Mouse (Mus musculus): ENCODE measurements around the gene Usp48. TPM values are rescaled to one million over a fixed set of nuclear protein-coding genes. Genes with fewer than 3 reads are reported as not detected.

Gene Usp48
- polyA plus RNA-seq, 1 experiment from 2014 or later, result 39.5 TPM

DNA sequence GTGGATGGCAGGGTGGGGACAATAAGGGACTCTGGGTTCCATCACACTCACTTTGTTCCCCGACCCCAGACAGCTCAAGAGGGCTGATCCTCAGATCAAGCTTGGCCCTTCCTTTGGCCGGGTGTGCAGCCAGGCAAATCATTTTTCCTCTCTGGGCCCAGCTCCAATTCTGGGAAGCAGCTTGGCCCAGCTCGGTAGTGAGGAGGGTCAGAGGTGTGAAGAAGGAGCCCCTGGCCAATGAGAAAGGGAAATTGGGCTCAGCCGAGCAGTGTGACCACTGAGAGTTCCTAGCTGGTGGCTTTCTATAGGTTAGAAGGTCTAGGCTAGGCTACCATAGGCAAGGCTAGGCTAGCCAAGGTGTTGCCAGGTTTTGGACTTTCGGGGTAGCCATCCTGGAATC lies 74.2 kb downstream of the Usp48 start:
- no peaks in the 10 kb centered on the region for H3K36me3 ChIP-seq (ENCODE audit: control insufficient read depth, insufficient read depth, low read length)
- H3K4me3 ChIP-seq (ENCODE audit: control insufficient read depth in 1 of 2, insufficient read depth in 1 of 2, low read depth in 1 of 2, low read length in 2 of 2), result no peak overlapping the region
- peaks cover 3 to 13% of the 10 kb centered on the region in 2 experiments; a peak in 2 of 4 replicates for H3K4me1 ChIP-seq (ENCODE audit: control insufficient read depth in 2 of 2, insufficient read depth in 2 of 2, low read length in 2 of 2)
- no peak for ATAC-seq (ENCODE audit: insufficient number of reproducible peaks, insufficient read depth, low FRiP score, low read depth)
- no peak overlapping the region for H3K27ac ChIP-seq (replicated peaks in 1 of 2; ENCODE audit: control insufficient read depth in 1 of 2, insufficient read depth in 1 of 2, low read depth in 2 of 2, low read length in 2 of 2)
- no peak overlapping the region for H3K9ac ChIP-seq (ENCODE audit: low read length)
- peaks cover 48% of the 10 kb centered on the region for H3K27me3 ChIP-seq (ENCODE audit: control insufficient read depth, insufficient read depth, low read length)
- 40% methylated on average over 5 of the region's 5 CpGs for WGBS
- no peaks in the 10 kb centered on the region for H3K9me3 ChIP-seq (ENCODE audit: control insufficient read depth, low read length)
- H3K4me2 ChIP-seq (ENCODE audit: low read length), result no peak overlapping the region

DNA sequence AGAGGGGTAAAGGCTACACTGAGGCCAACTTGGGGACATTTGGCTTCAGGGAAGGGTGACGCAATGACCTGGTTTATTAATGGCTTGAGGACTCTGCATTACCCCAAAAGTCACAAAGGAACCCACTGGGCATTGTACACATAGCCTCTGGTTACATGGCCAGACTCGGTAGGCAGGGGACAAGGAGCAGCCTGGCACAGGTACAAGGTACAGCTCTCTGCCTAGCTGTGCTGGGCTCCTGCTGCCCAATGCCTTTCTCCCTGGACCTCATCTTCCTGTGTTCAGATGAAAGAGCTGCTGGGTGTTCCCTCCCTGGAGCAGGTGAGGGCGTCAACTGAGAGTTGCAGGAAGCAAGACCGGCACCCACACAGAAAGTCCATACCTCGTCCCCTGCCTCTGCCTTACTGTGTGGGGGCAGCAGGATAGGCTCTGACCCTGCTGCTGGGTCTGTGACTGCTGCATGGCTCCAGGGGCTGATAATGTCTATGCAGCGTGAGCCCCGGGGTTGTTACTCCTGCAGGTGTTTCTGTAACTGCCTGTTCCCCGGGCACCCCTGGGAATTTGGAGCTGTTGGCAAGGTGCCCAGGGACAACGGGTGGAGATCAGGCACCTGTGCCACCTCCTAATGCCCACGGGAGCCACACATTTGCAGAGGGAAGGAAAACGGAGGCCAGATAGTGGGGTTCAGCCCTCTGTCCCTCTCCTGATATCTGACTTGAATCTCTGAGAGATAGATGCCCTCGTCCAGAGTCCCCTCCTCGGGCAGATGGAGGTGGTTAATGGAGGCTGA lies 78.4 kb downstream of the Usp48 start:
- Histone ChIP-seq H3K9me3 (ENCODE audit: control insufficient read depth, low read length) (no peaks in the 10 kb centered on the region), H3K27ac (replicated peaks in 1 of 2; ENCODE audit: control insufficient read depth in 1 of 2, insufficient read depth in 1 of 2, low read depth in 2 of 2, low read length in 2 of 2) (no peak overlapping the region), H3K4me1 (ENCODE audit: control insufficient read depth in 2 of 2, insufficient read depth in 2 of 2, low read length in 2 of 2) (peaks cover 0 to 9% of the 10 kb centered on the region in 2 experiments; a peak in 2 of 4 replicates), H3K4me2 (ENCODE audit: low read length) (no peak overlapping the region), H3K36me3 (ENCODE audit: control insufficient read depth, insufficient read depth, low read length) (no peaks in the 10 kb centered on the region), H3K4me3 (ENCODE audit: control insufficient read depth in 1 of 2, insufficient read depth in 1 of 2, low read depth in 1 of 2, low read length in 2 of 2) (no peak overlapping the region), H3K9ac (ENCODE audit: low read length) (no peak overlapping the region), H3K27me3 (ENCODE audit: control insufficient read depth, insufficient read depth, low read length) (peaks cover 38% of the 10 kb centered on the region)
- WGBS, result 66% methylated on average over 13 of the region's 13 CpGs
- no peak for ATAC-seq (ENCODE audit: insufficient number of reproducible peaks, insufficient read depth, low FRiP score, low read depth)

DNA sequence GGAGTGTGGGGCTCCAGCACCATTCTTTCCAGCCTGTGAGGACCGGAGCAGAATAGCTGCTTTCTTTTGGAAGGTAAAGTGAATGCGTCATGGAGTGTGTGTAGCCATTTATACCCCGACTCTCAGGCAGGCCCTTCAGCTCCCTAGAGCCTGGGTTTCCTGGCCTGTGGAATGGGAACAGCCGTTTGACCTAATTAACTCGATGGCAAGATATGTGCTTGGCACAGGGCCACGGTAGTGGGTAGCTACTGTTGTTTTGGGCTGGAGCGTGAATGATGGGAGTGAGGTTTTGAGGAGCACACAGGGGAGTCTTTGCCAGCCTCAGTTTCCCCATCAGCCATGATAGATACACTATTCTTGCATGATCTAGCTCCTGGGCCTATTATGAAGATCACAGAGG lies 82.0 kb downstream of the Usp48 start:
- no peak for ATAC-seq (ENCODE audit: insufficient number of reproducible peaks, insufficient read depth, low FRiP score, low read depth)
- Histone ChIP-seq H3K4me2 (ENCODE audit: low read length) (no peak overlapping the region), H3K27ac (replicated peaks in 1 of 2; ENCODE audit: control insufficient read depth in 1 of 2, insufficient read depth in 1 of 2, low read depth in 2 of 2, low read length in 2 of 2) (no peak overlapping the region), H3K36me3 (ENCODE audit: control insufficient read depth, insufficient read depth, low read length) (no peaks in the 10 kb centered on the region), H3K27me3 (ENCODE audit: control insufficient read depth, insufficient read depth, low read length) (peaks cover 70% of the 10 kb centered on the region), H3K9ac (ENCODE audit: low read length) (no peak overlapping the region), H3K4me3 (ENCODE audit: control insufficient read depth in 1 of 2, insufficient read depth in 1 of 2, low read depth in 1 of 2, low read length in 2 of 2) (no peak overlapping the region), H3K4me1 (ENCODE audit: control insufficient read depth in 2 of 2, insufficient read depth in 2 of 2, low read length in 2 of 2) (no peaks in the 10 kb centered on the region), H3K9me3 (ENCODE audit: control insufficient read depth, low read length) (no peaks in the 10 kb centered on the region)
- 61% methylated on average over 7 of the region's 7 CpGs for WGBS

DNA sequence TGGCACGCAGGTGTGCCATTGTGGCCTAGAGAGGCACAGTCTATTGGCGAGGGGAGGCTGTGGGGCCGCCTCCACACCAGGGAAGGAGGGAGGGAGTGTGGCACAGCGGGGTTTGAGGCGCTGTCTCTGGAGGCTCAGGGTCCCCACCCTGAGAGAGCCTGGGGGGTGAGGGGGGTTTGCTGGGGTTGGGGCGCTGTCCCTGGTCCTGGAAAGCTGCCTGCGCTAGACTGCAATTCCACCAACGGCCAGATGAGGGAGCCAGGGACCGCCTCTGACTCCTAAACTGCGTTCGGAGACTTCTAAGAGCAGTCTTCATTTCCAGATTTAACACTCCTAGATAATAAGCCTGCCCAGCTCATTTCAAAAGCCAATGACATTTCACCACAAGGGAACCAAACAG lies 82.5 kb downstream of the Usp48 start:
- no peaks in the 10 kb centered on the region for H3K36me3 ChIP-seq (ENCODE audit: control insufficient read depth, insufficient read depth, low read length)
- H3K27ac ChIP-seq (replicated peaks in 1 of 2; ENCODE audit: control insufficient read depth in 1 of 2, insufficient read depth in 1 of 2, low read depth in 2 of 2, low read length in 2 of 2), result no peak overlapping the region
- H3K9ac ChIP-seq (ENCODE audit: low read length), result no peak overlapping the region
- peaks cover 0 to under 1% of the 10 kb centered on the region in 2 experiments; a peak in 1 of 4 replicates for H3K4me1 ChIP-seq (ENCODE audit: control insufficient read depth in 2 of 2, insufficient read depth in 2 of 2, low read length in 2 of 2)
- no peaks in the 10 kb centered on the region for H3K9me3 ChIP-seq (ENCODE audit: control insufficient read depth, low read length)
- ATAC-seq (ENCODE audit: insufficient number of reproducible peaks, insufficient read depth, low FRiP score, low read depth), result no peak
- H3K4me3 ChIP-seq (ENCODE audit: control insufficient read depth in 1 of 2, insufficient read depth in 1 of 2, low read depth in 1 of 2, low read length in 2 of 2), result no peak overlapping the region
- WGBS, result 5% methylated on average over 11 of the region's 11 CpGs
- H3K4me2 ChIP-seq (ENCODE audit: low read length), result no peak overlapping the region
- peaks cover 74% of the 10 kb centered on the region for H3K27me3 ChIP-seq (ENCODE audit: control insufficient read depth, insufficient read depth, low read length)

DNA sequence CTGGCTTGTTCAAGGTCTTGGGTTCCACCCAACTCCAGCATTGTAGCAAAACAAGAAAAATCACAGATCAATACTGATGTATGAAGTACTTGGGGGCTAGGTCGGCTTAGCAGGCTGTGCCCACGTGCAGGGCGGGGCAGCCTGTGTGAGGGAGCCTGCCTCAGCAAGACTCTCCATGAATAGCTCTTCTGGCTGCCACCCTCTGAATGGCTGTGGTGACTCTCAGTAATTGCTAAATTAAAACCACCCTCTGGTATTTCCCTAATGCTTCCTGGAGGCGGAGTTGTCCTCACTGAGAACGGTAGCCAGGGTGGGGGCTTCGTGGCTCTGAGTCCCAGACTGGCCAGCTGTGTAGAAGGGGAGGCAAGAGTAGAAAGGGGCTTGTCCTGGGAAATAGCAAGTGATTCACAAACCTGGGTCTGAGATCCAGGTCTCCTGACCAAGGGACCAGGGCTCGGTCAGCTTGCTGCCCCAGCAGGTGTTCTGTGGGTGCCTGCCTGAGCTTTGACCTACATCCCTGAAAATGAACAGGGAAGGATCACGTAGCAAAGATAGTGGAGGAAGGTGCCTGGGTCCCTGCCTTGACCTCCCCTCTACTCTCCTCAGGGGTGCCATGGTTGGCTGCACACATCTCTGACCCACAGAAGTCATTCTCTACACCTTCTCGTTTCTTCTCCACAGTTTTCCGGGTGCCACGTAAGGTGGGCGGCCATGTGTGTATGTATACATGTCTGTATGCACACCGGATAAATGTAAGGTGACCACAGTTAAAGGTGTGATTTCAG lies 83.3 kb downstream of the Usp48 start:
- Histone ChIP-seq H3K4me1 (ENCODE audit: control insufficient read depth in 2 of 2, insufficient read depth in 2 of 2, low read length in 2 of 2) (peaks cover 3 to 8% of the 10 kb centered on the region in 2 experiments; a peak in 1 of 4 replicates), H3K27me3 (ENCODE audit: control insufficient read depth, insufficient read depth, low read length) (peaks cover 83% of the 10 kb centered on the region), H3K36me3 (ENCODE audit: control insufficient read depth, insufficient read depth, low read length) (no peaks in the 10 kb centered on the region), H3K4me3 (ENCODE audit: control insufficient read depth in 1 of 2, insufficient read depth in 1 of 2, low read depth in 1 of 2, low read length in 2 of 2) (no peak overlapping the region), H3K27ac (replicated peaks in 1 of 2; ENCODE audit: control insufficient read depth in 1 of 2, insufficient read depth in 1 of 2, low read depth in 2 of 2, low read length in 2 of 2) (no peak overlapping the region), H3K9ac (ENCODE audit: low read length) (no peak overlapping the region), H3K4me2 (ENCODE audit: low read length) (no peak overlapping the region), H3K9me3 (ENCODE audit: control insufficient read depth, low read length) (no peaks in the 10 kb centered on the region)
- ATAC-seq (ENCODE audit: insufficient number of reproducible peaks, insufficient read depth, low FRiP score, low read depth), result no peak
- 67% methylated on average over 13 of the region's 13 CpGs for WGBS

DNA sequence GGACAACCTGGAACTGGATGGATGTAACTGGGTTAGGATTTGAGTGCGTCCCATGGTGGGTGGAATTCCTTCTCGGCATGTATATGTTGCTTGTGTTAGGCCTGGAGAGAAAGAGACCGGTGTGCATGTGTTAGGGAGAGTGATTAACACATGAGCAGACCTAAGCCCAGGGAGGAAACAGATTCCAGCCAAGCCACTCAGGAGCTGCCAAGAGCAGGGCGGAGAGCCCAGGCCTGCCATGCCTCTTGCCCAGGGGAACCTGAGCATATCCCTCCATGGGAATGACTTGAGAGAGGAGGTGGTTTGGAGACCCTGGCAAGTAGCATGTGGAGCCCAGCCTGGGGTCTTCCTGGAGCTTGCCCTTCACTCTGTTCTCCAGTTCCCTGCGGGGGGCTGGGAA lies 84.4 kb downstream of the Usp48 start:
- Histone ChIP-seq H3K27me3 (ENCODE audit: control insufficient read depth, insufficient read depth, low read length) (peaks cover 86% of the 10 kb centered on the region), H3K4me3 (ENCODE audit: control insufficient read depth in 1 of 2, insufficient read depth in 1 of 2, low read depth in 1 of 2, low read length in 2 of 2) (no peak overlapping the region), H3K36me3 (ENCODE audit: control insufficient read depth, insufficient read depth, low read length) (no peaks in the 10 kb centered on the region), H3K4me2 (ENCODE audit: low read length) (no peak overlapping the region), H3K4me1 (ENCODE audit: control insufficient read depth in 2 of 2, insufficient read depth in 2 of 2, low read length in 2 of 2) (peaks cover 3 to 8% of the 10 kb centered on the region in 2 experiments; a peak in 1 of 4 replicates), H3K27ac (replicated peaks in 1 of 2; ENCODE audit: control insufficient read depth in 1 of 2, insufficient read depth in 1 of 2, low read depth in 2 of 2, low read length in 2 of 2) (no peak overlapping the region), H3K9ac (ENCODE audit: low read length) (no peak overlapping the region), H3K9me3 (ENCODE audit: control insufficient read depth, low read length) (no peaks in the 10 kb centered on the region)
- WGBS, result 76% methylated on average over 5 of the region's 5 CpGs
- no peak for ATAC-seq (ENCODE audit: insufficient number of reproducible peaks, insufficient read depth, low FRiP score, low read depth)

DNA sequence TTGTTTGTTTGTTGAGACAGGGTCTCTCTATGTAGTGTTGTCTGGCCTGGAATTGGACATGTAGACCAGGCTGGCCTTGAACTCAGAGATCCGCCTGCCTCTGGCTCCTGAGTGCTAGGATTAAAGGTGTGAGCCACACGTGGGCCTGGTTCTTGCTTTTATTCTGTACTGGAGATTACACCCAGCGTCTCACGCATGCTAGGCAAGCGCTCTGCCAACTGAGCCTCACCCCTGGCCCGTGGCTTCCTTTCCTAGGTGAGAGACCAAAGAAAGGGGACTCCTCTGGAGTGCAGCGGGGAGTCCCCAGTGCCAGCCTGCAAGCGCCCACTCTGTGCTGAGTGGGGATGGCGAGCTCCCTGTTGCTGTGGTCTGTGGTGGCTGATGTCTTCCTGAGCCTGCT lies 85.0 kb downstream of the Usp48 start:
- 61% methylated on average over 9 of the region's 9 CpGs for WGBS

More for the DNA sequence above, 85.0 kb downstream of the Usp48 start:
- Histone ChIP-seq H3K9me3 (ENCODE audit: control insufficient read depth, low read length) (no peaks in the 10 kb centered on the region), H3K4me1 (ENCODE audit: control insufficient read depth in 2 of 2, insufficient read depth in 2 of 2, low read length in 2 of 2) (peaks cover 3 to 8% of the 10 kb centered on the region in 2 experiments; a peak in 1 of 4 replicates), H3K27ac (replicated peaks in 1 of 2; ENCODE audit: control insufficient read depth in 1 of 2, insufficient read depth in 1 of 2, low read depth in 2 of 2, low read length in 2 of 2) (no peak overlapping the region), H3K4me3 (ENCODE audit: control insufficient read depth in 1 of 2, insufficient read depth in 1 of 2, low read depth in 1 of 2, low read length in 2 of 2) (no peak overlapping the region), H3K27me3 (ENCODE audit: control insufficient read depth, insufficient read depth, low read length) (peaks cover 86% of the 10 kb centered on the region), H3K9ac (ENCODE audit: low read length) (no peak overlapping the region), H3K36me3 (ENCODE audit: control insufficient read depth, insufficient read depth, low read length) (no peaks in the 10 kb centered on the region), H3K4me2 (ENCODE audit: low read length) (no peak overlapping the region)
- ATAC-seq (ENCODE audit: insufficient number of reproducible peaks, insufficient read depth, low FRiP score, low read depth), result no peak
